Mouse (Mus musculus): ENCODE data around the gene Esrrg.

Esrrg gene

DNA sequence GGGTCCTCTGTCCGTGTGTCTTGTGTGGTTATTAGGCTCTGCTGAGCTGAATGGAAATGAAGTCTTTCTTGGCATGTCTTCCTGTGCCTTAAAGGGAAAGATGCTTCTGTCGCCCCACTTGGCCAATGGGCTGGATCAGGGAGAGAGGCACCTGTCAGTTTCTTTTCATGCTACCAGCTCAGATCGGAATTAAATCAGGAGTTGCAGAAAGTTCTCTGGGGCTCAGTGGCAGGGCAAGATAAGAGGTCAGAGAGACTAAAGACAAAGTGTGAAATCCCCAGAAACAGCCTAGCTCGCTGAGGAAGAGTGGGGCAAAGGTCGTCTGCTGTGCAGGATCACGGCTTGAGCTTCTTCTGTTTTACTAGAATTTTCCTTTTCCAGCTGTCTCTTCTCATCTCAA, 97.5 kb downstream of the Esrrg start:
- no peak for DNase-seq (ENCODE audit: low read depth)

GRCm38 (mm10) chr1:187707176-187707575, 98.6 kb downstream of the Esrrg start:
- DNase-seq (ENCODE audit: low read depth), result no peak

- DNase-seq (ENCODE audit: low read depth), result no peak
Measured at GRCm38 (mm10) chr1:187710434-187710948, 101.9 kb downstream of the Esrrg start.

GRCm38 (mm10) chr1:187721035-187721434, 112.4 kb downstream of the Esrrg start:
- no peak for DNase-seq (ENCODE audit: low read depth)

GRCm38 (mm10) chr1:187722016-187722415, 113.4 kb downstream of the Esrrg start:
- no peak for DNase-seq (ENCODE audit: low read depth)

DNA sequence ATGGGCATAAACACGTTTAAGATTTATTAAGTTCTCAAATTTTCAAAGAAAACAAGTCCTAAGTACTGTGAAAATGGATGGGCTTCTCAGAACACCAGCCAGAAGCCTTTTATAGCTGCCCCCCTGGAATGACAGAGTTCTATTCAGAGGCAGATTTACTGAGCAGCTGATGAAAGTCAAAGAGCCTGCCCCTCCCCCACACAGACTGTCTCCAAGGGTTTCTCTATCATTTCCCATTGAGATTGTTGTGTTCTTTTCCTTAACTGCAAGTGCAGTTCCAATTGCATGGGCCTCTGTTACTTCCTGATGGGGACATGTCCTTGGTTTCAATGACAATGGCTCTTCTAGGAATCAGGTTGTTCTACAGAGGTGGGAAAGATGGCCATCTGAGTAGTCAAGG, 116.1 kb downstream of the Esrrg start:
- no peak for DNase-seq (ENCODE audit: low read depth)

DNA sequence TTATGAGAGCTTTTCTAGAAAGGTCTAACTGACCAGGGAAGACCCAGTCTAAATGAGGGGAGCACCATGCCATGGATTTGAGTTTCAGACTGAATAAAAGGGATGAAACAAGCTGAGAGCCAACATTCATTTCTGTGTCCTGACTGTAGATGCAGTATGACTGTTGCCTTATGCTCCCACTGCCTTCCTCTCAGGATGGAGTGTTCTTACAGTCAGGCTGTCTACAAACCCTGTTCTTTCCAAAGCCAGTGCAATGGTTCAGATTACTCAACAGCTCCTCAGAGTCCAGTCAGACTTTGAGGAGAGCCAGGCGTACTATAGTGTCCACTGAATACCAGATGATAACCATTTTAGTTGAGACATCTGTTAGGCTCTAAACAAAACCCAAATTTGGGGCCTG, 116.8 kb downstream of the Esrrg start:
- DNase-seq (ENCODE audit: low read depth), result no peak

- DNase-seq (ENCODE audit: low read depth), result no peak
Measured at GRCm38 (mm10) chr1:187731171-187731570, 122.6 kb downstream of the Esrrg start.

- no peak for DNase-seq (ENCODE audit: low read depth)
Measured at GRCm38 (mm10) chr1:187736507-187736906, 127.9 kb downstream of the Esrrg start.

- DNase-seq (ENCODE audit: low read depth), result no peak
Measured at GRCm38 (mm10) chr1:187737296-187737695, 128.7 kb downstream of the Esrrg start.

GRCm38 (mm10) chr1:187740531-187740930, 131.9 kb downstream of the Esrrg start:
- DNase-seq (ENCODE audit: low read depth), result no peak

- no peak for DNase-seq (ENCODE audit: low read depth)
Measured at GRCm38 (mm10) chr1:187741306-187741705, 132.7 kb downstream of the Esrrg start.

DNA sequence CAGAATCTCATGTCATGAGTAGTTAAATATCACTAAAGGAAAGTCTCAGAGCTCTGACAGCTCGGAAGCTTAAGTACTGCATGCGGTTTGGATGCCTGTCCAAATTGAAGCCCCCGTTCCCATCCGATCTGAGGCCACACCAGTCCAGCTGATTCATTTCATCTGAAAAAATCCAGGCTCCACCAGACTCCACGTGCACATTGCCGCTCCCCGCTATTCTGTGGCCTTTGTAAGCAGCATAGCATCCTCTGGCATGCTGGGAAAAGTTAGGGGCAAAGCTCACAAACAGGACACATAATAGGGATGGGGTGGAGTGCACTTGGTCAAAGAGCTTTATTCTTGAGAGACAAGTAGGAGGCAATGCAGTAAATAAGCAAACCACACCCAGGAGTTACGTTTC, 133.5 kb downstream of the Esrrg start:
- no peak for DNase-seq (ENCODE audit: low read depth)

DNA sequence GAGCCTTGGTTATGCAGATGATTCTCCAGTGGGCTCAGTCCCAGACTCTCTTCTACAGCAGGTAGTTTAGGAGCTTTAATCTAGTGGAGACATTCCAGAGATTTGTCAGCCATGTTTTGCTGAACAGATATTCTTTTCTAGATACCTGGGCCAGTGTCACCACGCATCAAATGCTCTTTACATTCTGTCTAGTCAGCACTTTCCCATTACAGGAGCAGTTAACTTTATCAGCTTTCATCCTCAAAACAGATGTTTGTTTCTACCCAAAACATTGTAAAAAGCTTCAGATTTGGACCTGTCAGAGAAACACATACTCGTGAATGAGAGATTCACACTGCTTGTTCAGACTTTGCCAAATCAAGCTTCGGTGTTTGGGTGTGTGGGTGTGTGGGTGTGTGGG, 140.7 kb downstream of the Esrrg start:
- DNase-seq (ENCODE audit: low read depth), result no peak

DNA sequence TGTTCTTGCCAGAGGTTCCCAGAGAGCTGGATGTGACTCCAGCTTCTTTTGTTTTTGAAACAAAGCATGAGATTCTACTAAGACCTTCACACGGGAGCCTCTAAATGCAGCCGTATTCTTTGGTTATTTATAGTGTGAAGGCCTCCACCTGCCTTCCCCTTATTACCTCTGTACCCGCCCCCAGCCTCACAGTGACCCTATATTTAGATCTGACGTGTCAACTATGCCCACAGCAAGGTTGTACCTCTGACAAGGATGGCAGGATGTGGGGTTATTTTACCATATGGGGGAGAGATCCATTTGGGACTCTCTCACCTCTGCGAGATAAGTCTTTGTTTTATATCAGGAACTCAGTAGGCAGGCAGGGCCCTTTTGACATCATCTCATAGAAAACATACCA, 141.3 kb downstream of the Esrrg start:
- DNase-seq (ENCODE audit: low read depth), result no peak

DNA sequence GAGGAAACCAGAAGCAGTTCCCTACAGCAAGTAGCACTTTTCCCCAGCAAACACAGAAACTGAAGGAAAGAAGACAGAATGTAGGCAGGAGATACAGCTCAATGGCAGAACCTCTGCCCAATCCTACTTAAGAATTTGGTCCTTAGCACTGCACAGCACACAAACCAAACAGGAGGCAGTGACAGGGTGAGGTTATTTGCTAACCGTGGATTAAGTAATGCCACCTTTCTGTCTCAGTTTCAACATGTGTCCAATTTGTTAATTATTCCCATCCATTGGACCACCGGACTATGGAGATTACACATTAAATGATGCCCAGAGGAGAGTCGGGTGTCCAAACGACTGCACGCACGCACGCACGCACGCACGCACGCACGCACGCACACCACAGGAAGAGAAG, 146.9 kb downstream of the Esrrg start:
- DNase-seq (ENCODE audit: low read depth), result no peak

DNA sequence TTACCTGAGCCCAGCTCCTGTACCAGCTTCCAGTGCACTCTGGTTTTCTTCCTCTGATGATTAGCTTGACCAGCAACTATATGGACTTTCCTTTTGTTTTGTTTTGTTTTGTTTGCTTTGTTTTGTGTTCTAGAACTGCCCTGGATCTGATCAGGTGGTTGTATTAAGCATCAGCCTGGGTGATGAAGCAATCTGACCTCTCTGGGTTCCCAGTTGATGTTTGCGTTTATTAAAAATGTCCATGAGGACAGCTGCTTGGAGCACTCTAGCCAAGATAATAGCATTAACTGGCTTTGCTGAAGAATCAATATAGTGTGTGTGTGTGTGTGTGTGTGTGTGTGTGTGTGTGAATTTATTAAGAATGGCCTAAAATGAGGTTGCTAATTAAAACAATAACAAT, 149.4 kb downstream of the Esrrg start:
- no peak for DNase-seq (ENCODE audit: low read depth)

DNA sequence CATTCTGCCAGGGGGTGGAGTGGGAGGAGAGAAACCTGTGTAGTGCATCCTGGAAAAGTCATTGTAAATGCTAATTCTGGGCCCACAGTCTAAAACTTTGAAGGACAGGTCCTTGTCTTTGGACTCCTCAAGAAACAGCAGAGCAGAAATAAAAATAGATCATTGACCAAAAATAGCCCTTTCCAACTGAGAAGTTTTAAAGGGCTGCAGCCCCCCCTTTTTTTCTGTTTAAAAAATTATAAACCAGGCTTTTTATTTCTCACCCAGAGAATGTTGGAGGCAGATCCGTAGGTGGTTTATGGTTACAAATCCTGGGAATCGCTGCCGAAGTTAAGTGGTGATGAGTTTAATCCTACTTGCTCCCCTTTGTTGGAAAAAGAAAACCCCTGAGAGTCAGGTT, 150.0 kb downstream of the Esrrg start:
- DNase-seq (ENCODE audit: low read depth), result no peak

- no peak for DNase-seq (ENCODE audit: low read depth)
Measured at GRCm38 (mm10) chr1:187759536-187759935, 150.9 kb downstream of the Esrrg start.

- DNase-seq (ENCODE audit: low read depth), result no peak
Measured at GRCm38 (mm10) chr1:187762641-187763450, 154.3 kb downstream of the Esrrg start.

DNA sequence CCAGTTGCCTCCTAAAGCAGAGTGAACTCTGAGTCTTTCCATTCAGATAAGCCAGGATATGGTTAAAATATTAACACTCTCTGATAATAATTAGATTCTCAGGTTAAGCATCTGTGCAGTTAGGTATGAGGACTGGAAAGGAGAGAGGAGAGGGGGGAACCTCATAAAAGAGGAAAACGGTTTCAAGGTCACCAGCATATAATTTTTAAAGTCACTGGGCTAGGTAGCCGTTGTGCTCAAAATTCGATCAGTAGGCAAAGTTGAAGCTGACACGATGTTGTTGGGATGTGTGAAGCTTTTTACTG, 154.8 kb downstream of the Esrrg start:
- DNase-seq (ENCODE audit: low read depth), result no peak

GRCm38 (mm10) chr1:187763821-187764220, 155.2 kb downstream of the Esrrg start:
- DNase-seq (ENCODE audit: low read depth), result no peak

DNA sequence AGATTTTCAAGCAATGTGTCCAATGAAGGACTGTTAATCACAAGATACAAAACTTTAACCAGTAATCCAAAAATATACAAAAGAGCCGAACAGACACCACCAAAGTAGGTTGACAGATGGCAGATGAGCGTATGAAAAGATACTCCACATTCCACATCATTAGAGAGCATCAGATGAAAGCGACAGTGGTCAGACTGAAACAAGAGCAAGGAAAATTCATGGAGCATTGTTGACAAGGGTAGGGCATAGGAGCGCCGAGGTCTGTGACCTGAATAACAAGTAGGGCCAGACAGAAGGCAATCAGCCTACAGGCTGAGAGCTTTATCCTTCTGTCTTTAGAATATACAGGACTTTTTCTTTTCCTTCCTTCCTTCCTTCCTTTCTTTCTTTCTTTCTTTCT, 157.0 kb downstream of the Esrrg start:
- DNase-seq (ENCODE audit: low read depth), result no peak

DNA sequence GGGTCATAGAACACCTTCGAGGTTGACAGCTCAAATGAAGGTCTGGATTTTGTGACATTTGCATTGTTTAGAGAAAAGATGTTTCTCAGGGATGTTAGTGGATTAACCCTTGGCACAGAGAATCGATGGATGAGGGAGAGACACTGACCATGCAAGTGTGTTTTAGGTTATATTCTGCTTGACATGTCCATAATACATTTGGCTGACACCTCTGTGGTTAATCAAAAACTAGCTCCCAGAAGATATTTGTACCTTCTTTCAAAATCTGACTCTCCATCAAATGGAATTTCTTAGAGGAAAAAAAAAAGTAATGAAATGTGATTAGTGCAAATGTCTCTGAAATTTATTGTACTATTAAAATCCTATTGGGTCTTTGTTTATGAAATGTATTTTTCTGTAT, 158.8 kb downstream of the Esrrg start:
- DNase-seq (ENCODE audit: low read depth), result no peak
